Mouse (Mus musculus) forebrain, embryonic 16.5 days (tissue): Measurements from ENCODE around the gene Rad51b. TPM values are rescaled to one million over a fixed set of nuclear protein-coding genes. Genes with fewer than 3 reads are reported as not detected.

Source experiments
- ATAC-seq: fragments of 200-750 bp; cut with Nextera tagmentation; 2 replicates; pipeline ENCODE4 v1.8.0; 2017; ENCODE audit warnings: mild to moderate bottlenecking, moderate library complexity
- H3K27ac ChIP-seq: fragments of 300-500 bp; sonication (generic); 2 replicates; pipeline ENCODE4 v1.5.1; 2014; ENCODE audit warnings: low read length, control low read depth
- H3K27me3 ChIP-seq: fragments of 300-500 bp; sonication (generic); replicated peaks from 2 replicates; pipeline ENCODE4 v1.6.1; 2014; ENCODE audit warnings: low read length; ENCODE audit not compliant: control insufficient read depth, insufficient read depth
- H3K36me3 ChIP-seq: fragments of 300-500 bp; sonication (generic); 2 replicates; pipeline ENCODE4 v1.6.1; 2014; ENCODE audit not compliant: control insufficient read depth, insufficient read depth
- H3K4me1 ChIP-seq: fragments of 300-500 bp; sonication (generic); replicated peaks from 2 replicates; pipeline ENCODE4 v1.6.1; 2014; ENCODE audit warnings: low read length; ENCODE audit not compliant: control insufficient read depth, insufficient read depth
- H3K4me2 ChIP-seq: fragments of 300-500 bp; sonication (generic); 2 replicates; pipeline ENCODE4 v1.6.1; 2014; ENCODE audit warnings: mild to moderate bottlenecking, low read length, control low read depth
- H3K4me3 ChIP-seq: fragments of 300-500 bp; sonication (generic); replicated peaks from 2 replicates; pipeline ENCODE4 v1.5.1; 2014; ENCODE audit warnings: mild to moderate bottlenecking, low read length, control low read depth
- H3K9ac ChIP-seq: fragments of 300-500 bp; sonication (generic); replicated peaks from 2 replicates; pipeline ENCODE4 v1.6.1; 2014; ENCODE audit warnings: low read depth, low read length, control low read depth
- H3K9me3 ChIP-seq: fragments of 300-500 bp; sonication (generic); 2 replicates; pipeline ENCODE4 v1.6.1; 2016; ENCODE audit warnings: low read length; ENCODE audit not compliant: control insufficient read depth
- WGBS: fragments of 180-500 bp; shearing (Covaris S2); extraction: QIAGEN DNeasy Blood & Tissue Kit; methylation state at CpG from one replicate; pipeline ENCODE4 v1.1.7; 2014; 5-methylcytosine and 5-hydroxymethylcytosine counted together
- polyA plus RNA-seq: library from polyadenylated mRNA; unstranded; fragments of >200 nt; fragmentation: Nextera tagmentation; extraction: Ambion mirVana; gene quantifications from 2 replicates; pipeline ENCODE4 v1.2.1, GENCODE M21; 2015

Gene Rad51b
- polyA plus RNA-seq, 1 experiment from 2014 or later, result 2.6 TPM

DNA sequence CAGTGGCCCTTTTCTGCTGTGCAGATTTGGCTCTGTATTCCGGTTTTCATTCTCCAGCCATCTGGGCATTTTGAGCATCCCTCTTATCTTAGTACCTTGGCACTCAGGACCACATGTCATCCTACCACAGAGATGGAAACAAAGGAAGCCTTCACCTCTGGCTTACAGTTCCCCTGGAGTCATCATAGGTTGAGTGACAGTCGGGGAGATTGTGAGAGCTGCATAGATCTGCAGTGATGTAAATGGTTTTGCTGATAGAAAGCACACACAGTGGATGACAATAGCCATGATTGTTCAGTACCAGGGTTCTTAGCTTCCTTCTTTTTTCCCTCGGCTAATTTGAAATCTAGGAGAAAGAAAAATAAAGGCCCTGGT is 383.6 kb downstream of the Rad51b start:
- H3K4me3 ChIP-seq, result no peak overlapping the region
- ATAC-seq, result no peak; the same call in 1 of the 2 replicates
- no peaks in the 10 kb centered on the region for H3K9me3 ChIP-seq
- 19% methylated on average over 3 of the region's 3 CpGs for WGBS
- peaks cover 21% of the 10 kb centered on the region for H3K4me1 ChIP-seq
- H3K27me3 ChIP-seq, result no peaks in the 10 kb centered on the region
- peak overlapping the region; percentile 49 for H3K27ac ChIP-seq
- no peaks in the 10 kb centered on the region for H3K36me3 ChIP-seq
- no peak overlapping the region for H3K9ac ChIP-seq
- no peak overlapping the region for H3K4me2 ChIP-seq

DNA sequence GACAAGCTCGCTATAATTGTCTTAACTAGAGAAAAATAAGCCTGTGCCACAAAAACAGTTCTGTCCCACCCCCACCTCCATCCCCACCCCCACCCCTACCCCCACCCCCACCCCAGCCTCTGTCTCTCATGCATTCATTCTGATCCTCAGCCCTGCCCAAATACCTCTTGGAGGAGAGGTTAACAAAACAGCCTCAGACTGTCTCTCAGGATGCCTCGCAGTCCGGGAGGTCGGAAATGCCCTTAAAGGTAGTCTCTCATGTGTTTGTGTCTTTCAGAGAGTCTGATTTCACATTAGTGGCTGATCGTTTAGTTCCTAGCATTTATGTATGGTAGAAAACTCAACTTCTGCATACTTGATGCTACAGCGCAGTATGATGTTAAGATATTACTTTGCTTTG is 384.5 kb downstream of the Rad51b start:
- Histone ChIP-seq H3K27ac (no peak overlapping the region), H3K27me3 (no peaks in the 10 kb centered on the region), H3K4me2 (no peak overlapping the region), H3K9me3 (no peaks in the 10 kb centered on the region), H3K9ac (no peak overlapping the region), H3K4me3 (no peak overlapping the region), H3K36me3 (no peaks in the 10 kb centered on the region), H3K4me1 (peaks cover 18% of the 10 kb centered on the region)
- no peak for ATAC-seq
- WGBS, result 81% methylated on average over 6 of the region's 6 CpGs

DNA sequence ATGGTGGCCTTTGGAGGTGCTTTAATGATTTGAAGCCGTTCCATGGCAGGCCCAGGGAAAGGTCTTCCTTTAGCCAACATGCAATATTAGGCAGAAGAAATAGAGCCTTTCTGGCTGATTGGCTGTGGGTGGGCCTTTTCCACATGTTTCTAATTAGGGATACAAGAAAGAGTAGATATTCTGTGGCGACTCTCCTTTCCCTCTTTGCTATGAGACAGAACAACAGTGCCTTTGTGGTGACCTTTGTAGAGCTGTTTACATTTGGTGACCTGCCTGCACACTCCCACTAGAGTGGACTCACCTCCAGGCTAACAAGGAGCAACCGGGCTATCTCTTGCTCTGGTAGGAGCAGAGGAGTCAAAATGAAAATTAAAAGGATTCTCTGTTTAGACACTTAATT is 386.3 kb downstream of the Rad51b start:
- ATAC-seq, result no peak
- WGBS, result 49% methylated on average over 3 of the region's 3 CpGs
- Histone ChIP-seq H3K27me3 (no peaks in the 10 kb centered on the region), H3K4me1 (peaks cover 18% of the 10 kb centered on the region), H3K36me3 (no peaks in the 10 kb centered on the region), H3K27ac (no peak overlapping the region), H3K9ac (no peak overlapping the region), H3K9me3 (no peaks in the 10 kb centered on the region), H3K4me2 (no peak overlapping the region), H3K4me3 (no peak overlapping the region)

DNA sequence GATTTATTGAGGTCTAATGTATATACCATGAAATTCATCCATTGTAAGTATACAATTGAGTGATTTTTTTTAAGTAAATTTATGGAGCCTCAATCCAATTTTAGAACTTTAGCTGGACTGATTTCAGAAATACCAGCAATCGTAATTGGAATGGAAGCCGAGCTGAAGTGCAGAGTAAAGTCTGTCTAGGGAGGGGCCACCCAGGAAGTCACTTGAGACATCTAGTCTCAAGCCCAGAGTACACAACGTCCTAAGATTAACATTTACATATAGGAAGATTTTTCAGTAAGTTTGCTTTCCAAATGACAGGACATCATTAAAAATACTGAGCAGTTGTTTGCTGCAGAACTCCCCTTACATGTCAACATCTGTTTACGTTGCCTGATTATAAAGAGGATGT is 386.7 kb downstream of the Rad51b start:
- Histone ChIP-seq H3K4me3 (no peak overlapping the region), H3K36me3 (no peaks in the 10 kb centered on the region), H3K9ac (no peak overlapping the region), H3K4me2 (no peak overlapping the region), H3K27me3 (no peaks in the 10 kb centered on the region), H3K4me1 (peaks cover 18% of the 10 kb centered on the region), H3K9me3 (no peaks in the 10 kb centered on the region), H3K27ac (no peak overlapping the region)
- WGBS, result 82% methylated on average over 4 of the region's 4 CpGs
- ATAC-seq, result no peak

DNA sequence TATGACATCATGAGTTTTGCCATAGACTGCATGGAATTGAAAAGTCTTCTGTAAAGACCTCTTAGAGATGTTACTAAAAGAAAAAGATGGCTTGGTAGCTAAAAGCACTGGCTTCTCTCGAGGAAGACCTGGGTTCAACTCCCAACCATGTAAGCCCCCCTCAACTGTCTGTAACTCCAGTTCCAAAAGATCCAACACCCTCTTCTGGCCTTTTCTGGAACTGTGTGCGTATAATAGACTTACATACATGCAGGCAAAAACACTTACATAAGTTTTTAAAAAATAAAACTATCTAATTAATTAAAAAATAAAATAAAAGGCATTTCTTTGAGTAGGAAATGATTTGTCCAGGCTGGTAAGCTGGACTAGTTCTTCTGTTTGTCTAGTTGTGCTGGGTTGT is 387.3 kb downstream of the Rad51b start:
- 96% methylated on average over 2 of the region's 2 CpGs for WGBS
- H3K4me2 ChIP-seq, result no peak overlapping the region

DNA sequence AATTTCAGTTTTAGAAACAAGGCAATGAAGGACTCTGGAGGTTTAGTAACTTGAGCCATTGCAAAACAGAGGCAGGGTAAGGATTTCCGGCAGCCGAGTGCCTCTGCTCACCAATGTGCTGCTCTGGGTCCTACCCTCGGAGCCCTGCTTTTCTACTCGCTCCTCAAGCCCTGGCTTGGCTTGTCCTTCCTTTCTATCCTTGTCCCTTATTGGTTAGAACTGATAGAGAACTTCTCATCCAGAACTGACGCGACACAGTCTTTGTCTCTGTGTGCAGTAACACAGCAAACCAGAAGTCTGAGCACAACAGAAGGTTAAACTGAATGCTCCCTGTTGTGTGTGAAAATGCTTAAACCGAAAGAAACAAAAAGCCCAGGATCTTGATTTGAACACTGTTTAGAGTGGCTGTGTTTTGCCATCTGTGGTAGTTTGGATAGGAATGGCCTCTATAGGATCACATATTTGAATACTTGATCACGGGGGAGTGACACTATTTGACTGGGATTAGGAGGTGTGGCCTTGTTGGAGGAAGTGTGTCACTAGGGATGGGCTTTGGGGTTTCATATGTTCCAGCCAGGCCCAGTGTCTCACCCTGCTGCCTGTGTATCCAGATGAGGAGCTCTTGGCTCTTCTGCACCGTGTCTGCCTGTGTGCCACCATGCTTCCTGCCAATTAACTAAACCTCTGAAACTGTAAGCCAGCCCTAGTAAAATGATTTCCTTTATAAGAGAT is 389.7 kb downstream of the Rad51b start:
- no peak overlapping the region for H3K4me3 ChIP-seq
- no peak overlapping the region for H3K9ac ChIP-seq
- H3K4me2 ChIP-seq, result no peak overlapping the region
- H3K4me1 ChIP-seq, result no peaks in the 10 kb centered on the region
- H3K27me3 ChIP-seq, result no peaks in the 10 kb centered on the region
- no peaks in the 10 kb centered on the region for H3K36me3 ChIP-seq
- no peaks in the 10 kb centered on the region for H3K9me3 ChIP-seq
- ATAC-seq, result no peak
- WGBS, result 45% methylated on average over 9 of the region's 9 CpGs
- no peak overlapping the region for H3K27ac ChIP-seq

More for the DNA sequence above, 387.3 kb downstream of the Rad51b start:
- Histone ChIP-seq H3K4me3 (no peak overlapping the region), H3K4me1 (peaks cover 17% of the 10 kb centered on the region), H3K9me3 (no peaks in the 10 kb centered on the region), H3K36me3 (no peaks in the 10 kb centered on the region), H3K9ac (no peak overlapping the region), H3K27me3 (no peaks in the 10 kb centered on the region), H3K27ac (no peak overlapping the region)
- ATAC-seq, result no peak

DNA sequence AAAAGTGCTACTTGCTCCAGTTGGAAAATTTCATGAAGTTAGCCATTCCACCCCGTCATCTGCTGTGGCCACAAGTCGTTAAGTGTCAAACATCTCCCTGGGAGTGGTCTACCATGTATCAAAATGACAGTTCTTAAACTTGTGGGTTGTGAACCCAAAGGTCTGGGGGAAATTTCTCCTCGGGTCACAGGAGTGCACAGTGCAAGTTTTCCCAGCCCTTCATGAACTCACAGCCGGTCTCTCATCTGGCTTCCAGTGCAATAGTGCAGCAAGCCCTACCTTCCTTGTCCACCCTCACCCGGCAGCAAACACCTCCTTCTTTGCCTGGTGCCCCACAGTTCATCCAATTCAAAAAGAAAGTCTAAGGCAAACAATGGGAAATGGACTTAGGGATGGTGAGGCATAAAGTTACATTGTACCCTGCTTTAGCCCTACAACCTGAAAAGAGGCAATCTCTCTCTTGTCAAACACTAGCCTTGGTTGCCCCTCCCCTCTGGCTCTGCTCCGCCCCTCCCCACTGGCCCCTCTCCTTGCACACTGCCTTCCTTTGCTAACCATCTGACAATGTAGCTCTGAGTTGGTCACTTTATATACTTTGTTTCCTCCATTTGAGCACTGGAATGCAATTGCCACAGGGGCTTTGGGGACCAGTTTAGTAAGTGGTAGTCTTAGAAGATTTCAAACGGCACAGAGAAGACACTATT is 390.8 kb downstream of the Rad51b start:
- Histone ChIP-seq H3K4me3 (no peak overlapping the region), H3K4me1 (no peaks in the 10 kb centered on the region), H3K36me3 (no peaks in the 10 kb centered on the region), H3K27me3 (no peaks in the 10 kb centered on the region), H3K4me2 (no peak overlapping the region), H3K9me3 (no peaks in the 10 kb centered on the region), H3K27ac (no peak overlapping the region), H3K9ac (no peak overlapping the region)
- WGBS, result 75% methylated on average over 7 of the region's 7 CpGs
- no peak for ATAC-seq

DNA sequence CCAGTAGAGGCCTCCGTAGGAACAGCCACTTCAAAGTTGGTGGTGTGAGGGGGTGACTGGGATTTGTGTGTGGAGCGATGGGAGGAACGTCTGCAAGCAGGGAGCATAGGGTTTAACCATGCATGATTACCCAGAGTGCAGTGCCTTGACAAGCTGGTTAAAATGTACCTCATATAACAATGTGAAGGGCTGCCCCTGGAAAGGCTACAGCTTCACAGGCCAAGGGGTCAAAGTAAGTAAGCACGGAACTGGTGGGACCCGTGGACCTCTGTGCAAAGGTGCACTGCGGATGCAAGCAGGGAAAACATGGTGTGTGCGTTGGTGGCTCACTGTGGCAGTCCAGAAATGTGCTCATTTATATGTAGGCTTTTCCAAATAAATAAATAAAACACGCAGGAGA is 392.2 kb downstream of the Rad51b start:
- H3K27me3 ChIP-seq, result no peaks in the 10 kb centered on the region
- H3K9me3 ChIP-seq, result no peaks in the 10 kb centered on the region
- H3K27ac ChIP-seq, result no peak overlapping the region
- no peak for ATAC-seq
- no peak overlapping the region for H3K4me2 ChIP-seq
- no peaks in the 10 kb centered on the region for H3K36me3 ChIP-seq
- no peak overlapping the region for H3K4me3 ChIP-seq
- H3K4me1 ChIP-seq, result no peaks in the 10 kb centered on the region
- 80% methylated on average over 8 of the region's 8 CpGs for WGBS
- H3K9ac ChIP-seq, result no peak overlapping the region

DNA sequence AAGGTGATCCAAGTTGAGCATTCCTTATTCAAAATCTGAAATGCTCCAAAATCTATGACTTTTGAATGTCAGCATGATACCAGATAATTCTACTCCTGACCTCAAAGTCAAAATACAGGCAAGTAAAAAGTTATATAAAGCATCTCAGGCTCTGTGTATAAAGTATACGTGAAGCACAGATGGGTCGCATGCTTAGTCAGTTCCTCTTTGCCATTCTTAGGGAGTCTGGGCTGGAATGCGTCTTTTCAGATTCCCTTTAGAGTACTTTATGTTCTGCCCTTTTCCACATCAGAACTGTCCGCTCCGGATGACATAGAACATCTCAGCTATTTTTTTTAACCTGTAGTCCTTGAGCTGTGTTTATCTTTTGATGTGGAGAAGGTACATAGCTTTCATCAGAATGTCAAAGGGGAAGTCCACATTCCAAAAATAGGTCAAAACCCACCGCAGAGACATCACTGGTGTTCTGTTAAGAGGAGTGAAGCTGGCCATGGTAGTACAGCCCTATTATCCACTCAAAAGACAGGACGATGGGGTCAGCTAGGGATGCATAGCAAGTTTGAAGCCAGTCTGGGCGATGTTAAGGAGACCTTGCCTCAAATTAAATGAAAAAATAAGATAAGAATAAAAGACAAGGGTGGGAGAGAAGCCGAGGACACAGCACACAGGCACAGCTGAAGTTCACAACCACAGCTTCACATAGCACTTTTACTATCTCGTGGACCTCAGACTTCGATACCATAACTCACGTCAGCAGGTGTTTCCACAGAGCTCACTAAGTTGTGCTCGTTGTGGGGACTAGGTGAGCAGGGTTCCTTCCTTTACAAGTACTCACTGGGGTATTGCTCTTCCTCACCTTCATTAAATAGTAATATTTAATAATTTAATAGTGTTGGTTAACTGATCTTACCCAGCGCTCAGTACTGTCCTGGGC is 395.1 kb downstream of the Rad51b start:
- no peaks in the 10 kb centered on the region for H3K9me3 ChIP-seq
- no peak overlapping the region for H3K4me3 ChIP-seq
- no peak overlapping the region for H3K4me2 ChIP-seq
- no peak overlapping the region for H3K27ac ChIP-seq
- 94% methylated on average over 14 of the region's 14 CpGs for WGBS
- H3K27me3 ChIP-seq, result no peaks in the 10 kb centered on the region
- no peaks in the 10 kb centered on the region for H3K36me3 ChIP-seq
- H3K9ac ChIP-seq, result no peak overlapping the region
- ATAC-seq, result no peak
- H3K4me1 ChIP-seq, result peaks cover 5% of the 10 kb centered on the region
